Mouse (Mus musculus) Muller cell, postnatal 12 days (primary cell): ENCODE measurements around the gene Zfp706.

Experiments used
- DNase-seq: peaks from one replicate; pipeline ENCODE4 v3.0.0-alpha.2; 2015; ENCODE audit errors: inconsistent ontology term

Zfp706 gene

GRCm38 (mm10) chr15:37007233-37007958 is at the start of gene Zfp706:
Gene Zfp706, minus strand, starts transcription at chr15:37007773.
- DNase-seq: peak; percentile 100

- no peak for DNase-seq
Observed at GRCm38 (mm10) chr15:37054582-37054981, 47.0 kb upstream of the Zfp706 start.

DNA sequence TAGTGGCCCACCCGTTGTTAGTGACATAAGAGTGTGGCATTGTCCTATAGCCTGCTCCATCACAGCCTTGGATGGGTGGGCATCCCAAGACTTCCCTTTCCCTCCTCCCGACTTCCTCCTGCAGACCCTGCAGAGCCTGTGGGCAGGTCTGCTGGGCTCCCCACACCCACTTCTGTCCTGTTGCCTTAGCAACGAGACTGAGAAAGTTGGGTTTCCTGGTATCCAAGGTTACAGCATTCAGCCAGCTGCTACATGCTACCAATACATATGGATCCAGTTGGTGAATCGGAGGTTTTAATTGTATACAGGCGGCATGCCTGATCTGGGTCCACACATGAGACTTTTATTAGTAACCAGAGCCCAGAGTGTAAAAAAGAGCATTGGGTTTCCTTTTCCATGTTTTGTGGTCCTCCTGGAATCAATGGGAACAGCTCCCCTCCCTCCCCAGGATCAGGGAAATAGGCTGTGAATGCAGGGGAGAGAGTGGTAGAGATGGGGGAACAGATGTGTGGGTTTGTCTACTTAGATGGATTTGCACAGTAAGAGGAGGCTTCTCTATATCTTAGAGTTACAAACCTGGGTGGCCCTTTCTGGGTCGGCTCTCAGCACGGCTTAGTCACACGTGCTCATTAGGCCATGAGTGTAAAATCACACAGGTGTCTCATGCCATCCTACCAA is 45.7 kb upstream of the Zfp706 start:
- DNase-seq: no peak

GRCm38 (mm10) chr15:37047403-37047802 is 39.8 kb upstream of the Zfp706 start:
- no peak for DNase-seq

GRCm38 (mm10) chr15:37046586-37046985 is 39.0 kb upstream of the Zfp706 start:
- DNase-seq: no peak

- no peak for DNase-seq
Observed at GRCm38 (mm10) chr15:37046131-37046530, 38.6 kb upstream of the Zfp706 start.

- no peak for DNase-seq
Observed at GRCm38 (mm10) chr15:37045456-37045855, 37.9 kb upstream of the Zfp706 start.

DNA sequence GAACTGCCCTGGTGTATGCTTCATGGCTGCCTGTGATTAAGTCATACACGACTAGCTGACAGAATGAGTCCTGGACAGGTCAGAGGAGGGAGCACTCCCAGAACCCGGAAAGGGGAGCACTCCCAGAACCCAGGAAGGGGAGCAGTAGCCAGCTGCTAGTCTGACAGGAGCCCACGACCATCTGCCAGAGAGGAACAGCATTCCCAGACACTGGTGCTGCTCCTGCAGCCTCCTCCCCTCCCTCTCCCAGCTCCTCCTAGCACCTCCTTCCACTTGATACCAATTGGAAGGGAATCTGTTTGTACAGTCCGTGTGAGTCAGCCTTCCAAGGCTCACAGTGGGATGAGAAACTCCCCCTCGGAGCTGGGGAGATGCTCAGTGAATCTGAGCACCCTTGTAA is 35.0 kb upstream of the Zfp706 start:
- DNase-seq: no peak

- DNase-seq: peak; percentile 86
Observed at GRCm38 (mm10) chr15:37041214-37041613, 33.6 kb upstream of the Zfp706 start.

- peak; percentile 42 for DNase-seq
Observed at GRCm38 (mm10) chr15:37038666-37039065, 31.1 kb upstream of the Zfp706 start.

DNA sequence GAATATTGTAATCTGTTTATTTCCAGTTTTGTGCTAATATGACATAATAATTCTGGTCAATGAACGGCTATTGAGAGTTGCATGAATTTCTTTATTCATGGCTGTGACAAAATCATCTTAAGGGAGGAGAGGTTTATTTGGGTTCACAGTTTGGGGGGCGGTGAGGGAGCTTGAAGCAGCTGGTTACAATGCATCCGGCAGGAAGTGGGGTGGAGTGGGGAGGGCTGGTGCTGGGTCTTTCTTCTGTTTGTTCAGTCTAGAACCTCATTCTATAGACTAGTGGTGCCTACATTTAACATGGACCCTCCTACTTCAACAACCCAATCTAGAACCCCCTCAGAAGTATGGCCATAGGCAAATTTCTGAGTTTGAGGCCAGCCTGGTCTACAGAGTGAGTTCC is 30.1 kb upstream of the Zfp706 start:
- DNase-seq: no peak

DNA sequence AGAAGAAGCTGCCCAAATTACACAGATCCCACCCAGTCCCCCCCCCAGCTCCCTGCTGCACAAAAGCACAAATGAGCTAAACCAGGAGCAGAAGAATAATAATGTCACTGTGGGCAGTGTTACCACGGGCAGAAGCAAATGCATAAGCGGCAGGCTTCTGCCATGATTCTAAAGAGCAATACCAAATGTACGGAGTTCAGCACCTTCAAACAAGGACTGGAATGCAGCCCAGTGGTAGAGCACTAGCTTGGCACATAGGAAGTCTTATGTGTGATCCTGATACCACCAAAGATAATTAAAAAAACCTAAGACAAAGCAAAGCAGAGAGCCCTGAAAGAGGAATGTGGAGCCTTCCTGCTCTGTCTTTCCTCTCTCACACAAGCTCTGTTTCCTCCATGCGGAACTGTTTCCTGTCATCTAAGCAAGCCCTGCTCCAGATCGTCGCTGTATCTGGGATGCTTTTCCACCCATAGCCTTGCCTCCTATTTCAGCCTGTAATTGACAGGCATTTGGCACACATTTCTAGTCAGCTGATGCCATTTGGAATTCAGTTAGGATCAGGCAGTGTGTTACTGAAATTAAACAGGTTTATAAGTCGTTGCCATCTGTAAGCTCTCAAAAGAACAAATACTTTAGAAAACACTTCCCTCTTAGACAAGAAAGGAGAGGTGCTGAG is 29.0 kb upstream of the Zfp706 start:
- peak; percentile 32 for DNase-seq

DNA sequence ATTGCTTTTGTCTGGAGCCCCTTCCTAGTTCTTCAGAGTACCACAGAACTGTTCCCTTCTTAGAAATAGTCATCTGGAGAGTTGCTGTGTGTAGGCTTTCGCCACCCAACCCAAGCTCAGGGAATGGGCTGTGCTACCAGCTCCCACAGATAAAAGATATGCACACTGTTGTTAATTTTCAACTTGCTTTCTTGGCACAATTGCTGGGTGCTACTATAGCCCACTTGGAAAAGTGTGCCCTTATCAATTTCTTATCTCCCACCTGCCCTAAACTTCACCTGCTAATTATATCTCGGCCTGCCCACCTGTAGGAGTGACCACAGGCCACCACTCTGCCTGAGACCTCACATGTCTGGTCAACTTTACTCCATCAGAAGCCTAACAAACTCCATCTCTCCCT is 26.6 kb upstream of the Zfp706 start:
- DNase-seq: no peak

GRCm38 (mm10) chr15:37033431-37033830 is 25.9 kb upstream of the Zfp706 start:
- no peak for DNase-seq

- DNase-seq: peak; percentile 90
Observed at GRCm38 (mm10) chr15:37031334-37032150, 24.0 kb upstream of the Zfp706 start.

GRCm38 (mm10) chr15:37030929-37031328 is 23.4 kb upstream of the Zfp706 start:
- no peak for DNase-seq

- no peak for DNase-seq
Observed at GRCm38 (mm10) chr15:37027956-37028355, 20.4 kb upstream of the Zfp706 start.

DNA sequence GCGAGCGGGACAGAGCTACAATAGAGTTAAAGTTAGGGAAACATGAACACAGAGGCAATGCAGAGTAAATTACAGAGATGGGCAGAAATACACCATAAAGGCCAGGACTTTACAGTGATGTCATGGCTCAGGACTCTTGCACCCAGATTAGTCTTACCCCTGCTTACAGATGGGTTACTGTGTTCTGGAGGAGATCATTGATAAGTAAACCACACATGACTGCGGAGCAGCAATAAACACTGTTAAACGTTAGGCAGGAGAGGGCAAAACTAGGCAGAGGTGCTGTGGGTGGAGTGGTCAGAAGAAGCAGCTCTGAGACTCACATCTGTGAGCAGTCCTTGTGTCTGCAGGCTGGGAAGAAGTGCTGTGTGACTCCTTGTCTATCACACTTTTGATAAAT is 18.9 kb upstream of the Zfp706 start:
- no peak for DNase-seq

- DNase-seq: no peak
Observed at GRCm38 (mm10) chr15:37020581-37021245, 13.1 kb upstream of the Zfp706 start.

GRCm38 (mm10) chr15:37019434-37019833 is 11.9 kb upstream of the Zfp706 start:
- DNase-seq: peak; percentile 71

DNA sequence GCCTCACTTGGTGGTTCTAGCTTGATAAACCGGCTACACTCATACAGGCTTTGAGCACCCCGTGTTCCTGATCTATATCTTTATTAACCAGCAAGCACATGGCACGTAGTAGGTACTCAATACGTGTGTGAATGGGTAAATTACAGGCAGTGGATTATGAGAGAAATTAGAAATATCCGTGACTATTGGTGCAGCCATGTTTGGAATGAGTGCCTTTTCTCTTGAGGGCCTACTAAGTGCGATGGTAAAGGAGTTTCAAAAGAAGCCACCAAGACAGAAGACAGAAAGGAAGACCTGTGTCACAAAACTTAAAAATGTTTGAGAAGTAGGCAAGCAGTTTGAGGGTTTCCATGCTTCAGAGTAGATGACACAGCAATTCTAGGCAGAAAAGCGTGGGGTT is 4.3 kb upstream of the Zfp706 start:
- DNase-seq: no peak
